Mouse (Mus musculus) fat pad, adult 2 months (tissue): ENCODE results near the gene Runx1.

ENCODE experiments used
- DNase-seq: peaks from one replicate; pipeline ENCODE4 v3.0.0-alpha.2; 2011; ENCODE audit warnings: low read depth, low spot score; ENCODE audit errors: extremely low read depth

Runx1 gene

GRCm38 (mm10) chr16:92794197-92794596, 31.8 kb downstream of the Runx1 start:
- no peak for DNase-seq

- DNase-seq, result no peak
Measured at GRCm38 (mm10) chr16:92793741-92794140, 32.2 kb downstream of the Runx1 start.

- DNase-seq, result no peak
Measured at GRCm38 (mm10) chr16:92792905-92793304, 33.0 kb downstream of the Runx1 start.

GRCm38 (mm10) chr16:92790601-92791000, 35.3 kb downstream of the Runx1 start:
- DNase-seq, result no peak

GRCm38 (mm10) chr16:92789840-92790239, 36.1 kb downstream of the Runx1 start:
- DNase-seq, result no peak

GRCm38 (mm10) chr16:92788446-92788845, 37.5 kb downstream of the Runx1 start:
- DNase-seq, result no peak

GRCm38 (mm10) chr16:92786883-92787321, 39.0 kb downstream of the Runx1 start:
- no peak for DNase-seq

- no peak for DNase-seq
Measured at GRCm38 (mm10) chr16:92786276-92786882, 39.6 kb downstream of the Runx1 start.

- no peak for DNase-seq
Measured at GRCm38 (mm10) chr16:92783651-92784131, 42.3 kb downstream of the Runx1 start.

GRCm38 (mm10) chr16:92782408-92782807, 43.5 kb downstream of the Runx1 start:
- no peak for DNase-seq

- DNase-seq, result no peak
Measured at GRCm38 (mm10) chr16:92779896-92780435, 46.0 kb downstream of the Runx1 start.

- no peak for DNase-seq
Measured at GRCm38 (mm10) chr16:92779175-92779574, 46.8 kb downstream of the Runx1 start.

GRCm38 (mm10) chr16:92778096-92778780, 47.7 kb downstream of the Runx1 start:
- DNase-seq, result no peak

GRCm38 (mm10) chr16:92767862-92768261, 58.1 kb downstream of the Runx1 start:
- no peak for DNase-seq

GRCm38 (mm10) chr16:92767423-92767822, 58.5 kb downstream of the Runx1 start:
- no peak for DNase-seq

GRCm38 (mm10) chr16:92764741-92765396, 61.1 kb downstream of the Runx1 start:
- no peak for DNase-seq

- no peak for DNase-seq
Measured at GRCm38 (mm10) chr16:92763666-92764065, 62.3 kb downstream of the Runx1 start.

GRCm38 (mm10) chr16:92761968-92762521, 63.9 kb downstream of the Runx1 start:
- no peak for DNase-seq

GRCm38 (mm10) chr16:92760091-92760490, 65.9 kb downstream of the Runx1 start:
- DNase-seq, result no peak

GRCm38 (mm10) chr16:92757564-92757963, 68.4 kb downstream of the Runx1 start:
- no peak for DNase-seq

GRCm38 (mm10) chr16:92753944-92754343, 72.0 kb downstream of the Runx1 start:
- DNase-seq, result no peak
